Mouse (Mus musculus) myocyte (in vitro differentiated cells): ENCODE measurements around the gene Pcsk2. TPM values are rescaled to one million over a fixed set of nuclear protein-coding genes. Genes with fewer than 3 reads are reported as not detected.

Experiments used
- H3K27me3 ChIP-seq: one replicate; pipeline ENCODE4 v1.6.1; 2011; ENCODE audit not compliant: control insufficient read depth, insufficient read depth, insufficient read length
- H3K36me3 ChIP-seq: one replicate; pipeline ENCODE4 v1.6.1; 2011; ENCODE audit not compliant: control insufficient read depth, insufficient read depth
- H3K4me2 ChIP-seq: one replicate; pipeline ENCODE4 v1.6.1; 2011; ENCODE audit warnings: low read depth, control low read depth
- H3K4me3 ChIP-seq: one replicate; pipeline ENCODE4 v1.5.1; 2011; ENCODE audit warnings: mild to moderate bottlenecking, control low read depth, moderate library complexity
- H3K79me2 ChIP-seq: one replicate; pipeline ENCODE4 v1.6.1; 2011; ENCODE audit not compliant: control insufficient read depth, insufficient read depth
- H3ac ChIP-seq: one replicate; pipeline ENCODE4 v1.6.1; 2011; ENCODE audit not compliant: control insufficient read depth, insufficient read length
- CEBPB ChIP-seq: IDR thresholded peaks from 2 replicates; pipeline ENCODE4 v1.6.1; 2011; ENCODE audit warnings: mild to moderate bottlenecking, moderate library complexity; ENCODE audit not compliant: poor library complexity, insufficient read depth, severe bottlenecking
- E2F4 ChIP-seq: IDR thresholded peaks from one replicate; pipeline ENCODE4 v1.6.1; 2011; ENCODE audit warnings: mild to moderate bottlenecking, control low read depth, moderate library complexity; ENCODE audit not compliant: insufficient read depth
- MAX ChIP-seq: IDR thresholded peaks from one replicate; pipeline ENCODE4 v1.6.1; 2011; ENCODE audit warnings: low read depth, mild to moderate bottlenecking, control low read depth
- MYOD1 ChIP-seq, 3 experiments: IDR thresholded peaks; one replicate each; pipeline ENCODE4 v1.6.1; 2011; ENCODE audit warnings: control low read depth in 2 of 3, low read depth in 2 of 3, mild to moderate bottlenecking in 2 of 3, moderate library complexity in 1 of 3; ENCODE audit not compliant: insufficient read length in 2 of 3, control insufficient read depth in 1 of 3
- MYOG ChIP-seq, 3 experiments: IDR thresholded peaks; one replicate each; pipeline ENCODE4 v1.6.1; 2011; ENCODE audit warnings: control low read depth in 2 of 3, low read depth in 2 of 3, mild to moderate bottlenecking in 2 of 3; ENCODE audit not compliant: insufficient read length in 2 of 3, control insufficient read depth in 1 of 3, insufficient read depth in 1 of 3
- POLR2A ChIP-seq: IDR thresholded peaks from one replicate; pipeline ENCODE4 v1.6.1; 2011; ENCODE audit warnings: low read depth, mild to moderate bottlenecking, control low read depth, moderate library complexity; ENCODE audit not compliant: insufficient read length
- POLR2AphosphoS2 ChIP-seq: IDR thresholded peaks from one replicate; pipeline ENCODE4 v1.6.1; 2011; ENCODE audit warnings: low read depth, control low read depth; ENCODE audit not compliant: insufficient read length
- REST ChIP-seq: IDR thresholded peaks from one replicate; pipeline ENCODE4 v1.6.1; 2011; ENCODE audit warnings: mild to moderate bottlenecking, control low read depth, moderate library complexity; ENCODE audit not compliant: insufficient read depth, insufficient read length
- SRF ChIP-seq: IDR thresholded peaks from one replicate; pipeline ENCODE4 v1.6.1; 2011; ENCODE audit warnings: low read depth; ENCODE audit not compliant: control insufficient read depth, insufficient read length
- TCF12 ChIP-seq: IDR thresholded peaks from one replicate; pipeline ENCODE4 v1.6.1; 2011; ENCODE audit warnings: mild to moderate bottlenecking, control low read depth; ENCODE audit not compliant: poor library complexity, insufficient read depth, severe bottlenecking
- TCF3 ChIP-seq: IDR thresholded peaks from one replicate; pipeline ENCODE4 v1.6.1; 2011; ENCODE audit warnings: low read depth, control low read depth; ENCODE audit not compliant: insufficient read length
- USF1 ChIP-seq: IDR thresholded peaks from one replicate; pipeline ENCODE4 v1.6.1; 2011; ENCODE audit warnings: low read depth, mild to moderate bottlenecking, control low read depth, moderate library complexity
- polyA plus RNA-seq: library from polyadenylated mRNA; unstranded; fragments of >200 nt; fragmentation: generic; extraction: Trizol; gene quantifications from one replicate; pipeline ENCODE4 v1.2.1, GENCODE M21; 2012; ENCODE audit warnings: missing spikeins

Pcsk2 gene
- polyA plus RNA-seq, 1 experiment, result 0.01 TPM

GRCm38 (mm10) chr2:143715110-143715509 lies 169.2 kb downstream of the Pcsk2 start:
- Histone ChIP-seq H3K4me2 (no peak overlapping the region), H3ac (no peak overlapping the region), H3K79me2 (no peaks in the 10 kb centered on the region), H3K36me3 (no peaks in the 10 kb centered on the region), H3K4me3 (no peak overlapping the region), H3K27me3 (no peaks in the 10 kb centered on the region)
- TF ChIP-seq MYOG (IDR thresholded peaks at IDR 0.05; ENCODE audit: control insufficient read depth in 1 of 3, insufficient read depth in 1 of 3, insufficient read length in 2 of 3, low read depth in 2 of 3) (no peak), MYOD1 (IDR thresholded peaks at IDR 0.05; ENCODE audit: control insufficient read depth in 1 of 3, insufficient read length in 2 of 3, low read depth in 2 of 3) (no peak), CEBPB (no peak), POLR2A (no peak), MAX (no peak), E2F4 (no peak), SRF (no peak), TCF3 (no peak), REST (no peak), USF1 (no peak), POLR2AphosphoS2 (no peak), TCF12 (no peak)

- Histone ChIP-seq H3K27me3 (no peaks in the 10 kb centered on the region), H3ac (no peak overlapping the region), H3K4me3 (no peak overlapping the region), H3K4me2 (no peak overlapping the region), H3K79me2 (no peaks in the 10 kb centered on the region), H3K36me3 (no peaks in the 10 kb centered on the region)
- TF ChIP-seq TCF3, result no peak
- TF ChIP-seq USF1, result no peak
- no peak for TF ChIP-seq MAX
- TF ChIP-seq SRF, result no peak
- TF ChIP-seq MYOG (IDR thresholded peaks at IDR 0.05; ENCODE audit: control insufficient read depth in 1 of 3, insufficient read depth in 1 of 3, insufficient read length in 2 of 3, low read depth in 2 of 3), result no peak
Observed at GRCm38 (mm10) chr2:143723231-143723630, 177.3 kb downstream of the Pcsk2 start.

GRCm38 (mm10) chr2:143724101-143724500 lies 178.1 kb downstream of the Pcsk2 start:
- Histone ChIP-seq H3K4me2 (no peak overlapping the region), H3K79me2 (no peaks in the 10 kb centered on the region), H3K36me3 (no peaks in the 10 kb centered on the region), H3K4me3 (no peak overlapping the region), H3K27me3 (no peaks in the 10 kb centered on the region), H3ac (no peak overlapping the region)
- TF ChIP-seq SRF, result no peak
- TF ChIP-seq USF1, result no peak

- no peak overlapping the region for H3K4me3 ChIP-seq
- H3K36me3 ChIP-seq, result no peaks in the 10 kb centered on the region
- no peak overlapping the region for H3K4me2 ChIP-seq
- no peaks in the 10 kb centered on the region for H3K27me3 ChIP-seq
- TF ChIP-seq MYOD1 (IDR thresholded peaks at IDR 0.05; ENCODE audit: control insufficient read depth in 1 of 3, insufficient read length in 2 of 3, low read depth in 2 of 3), result no peak
- TF ChIP-seq MAX, result no peak
- no peak for TF ChIP-seq REST
- no peak for TF ChIP-seq POLR2A
- no peak for TF ChIP-seq TCF3
- TF ChIP-seq POLR2AphosphoS2, result no peak
- TF ChIP-seq SRF, result no peak
- no peak for TF ChIP-seq USF1
- no peak for TF ChIP-seq CEBPB
- TF ChIP-seq MYOG (IDR thresholded peaks at IDR 0.05; ENCODE audit: control insufficient read depth in 1 of 3, insufficient read depth in 1 of 3, insufficient read length in 2 of 3, low read depth in 2 of 3), result no peak
- TF ChIP-seq E2F4, result no peak
- TF ChIP-seq TCF12, result no peak
- no peaks in the 10 kb centered on the region for H3K79me2 ChIP-seq
- H3ac ChIP-seq, result no peak overlapping the region
Observed at GRCm38 (mm10) chr2:143724720-143725119, 178.8 kb downstream of the Pcsk2 start.

GRCm38 (mm10) chr2:143732501-143732900 lies 186.5 kb downstream of the Pcsk2 start:
- H3K36me3 ChIP-seq, result no peaks in the 10 kb centered on the region
- no peak overlapping the region for H3ac ChIP-seq
- no peaks in the 10 kb centered on the region for H3K27me3 ChIP-seq
- no peak for TF ChIP-seq CEBPB
- TF ChIP-seq TCF3, result no peak
- no peak for TF ChIP-seq E2F4
- no peak for TF ChIP-seq REST
- no peak for TF ChIP-seq USF1
- H3K4me2 ChIP-seq, result no peak overlapping the region
- H3K79me2 ChIP-seq, result no peaks in the 10 kb centered on the region
- H3K4me3 ChIP-seq, result no peak overlapping the region

GRCm38 (mm10) chr2:143735442-143735841 lies 189.5 kb downstream of the Pcsk2 start:
- H3K4me3 ChIP-seq, result no peak overlapping the region
- TF ChIP-seq MAX (no peak), TCF12 (no peak), SRF (no peak), E2F4 (no peak), TCF3 (no peak), CEBPB (no peak), USF1 (no peak), REST (no peak)
- H3K79me2 ChIP-seq, result no peaks in the 10 kb centered on the region
- H3K27me3 ChIP-seq, result no peaks in the 10 kb centered on the region
- H3ac ChIP-seq, result no peak overlapping the region
- H3K36me3 ChIP-seq, result no peaks in the 10 kb centered on the region
- no peak overlapping the region for H3K4me2 ChIP-seq
